Mouse (Mus musculus) urinary bladder, postnatal 25 days (tissue): ENCODE results near the gene Ahcy.
"Not testable (repeated sequence)": the region's sequence is repeated elsewhere in the genome, so short reads cannot be mapped to it uniquely, and the experiment has no call there.

ENCODE experiments used
- DNase-seq: peaks from one replicate; pipeline ENCODE4 v3.0.0; 2022; ENCODE audit warnings: low spot score

Gene Ahcy

DNA sequence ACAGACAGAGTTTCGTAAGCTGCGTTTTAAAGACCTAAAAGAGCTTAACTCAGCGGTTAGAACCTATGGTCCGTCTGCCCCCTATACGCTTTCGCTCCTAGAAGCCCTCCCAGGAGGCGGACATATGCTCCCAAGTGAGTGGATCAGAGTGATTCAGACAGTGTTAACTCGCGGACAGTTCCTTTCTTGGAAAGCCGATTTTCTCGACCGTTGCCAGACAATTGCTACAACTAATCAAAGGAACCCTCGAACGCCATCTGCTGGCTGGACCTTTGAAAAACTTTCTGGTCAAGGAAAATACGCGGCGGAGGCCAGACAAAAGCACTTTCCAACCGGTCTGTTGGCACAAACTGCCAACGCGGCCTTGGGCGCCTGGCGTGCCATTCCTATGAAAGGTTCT, 54.6 kb downstream of the Ahcy start:
- DNase-seq, result peak; percentile 87

DNA sequence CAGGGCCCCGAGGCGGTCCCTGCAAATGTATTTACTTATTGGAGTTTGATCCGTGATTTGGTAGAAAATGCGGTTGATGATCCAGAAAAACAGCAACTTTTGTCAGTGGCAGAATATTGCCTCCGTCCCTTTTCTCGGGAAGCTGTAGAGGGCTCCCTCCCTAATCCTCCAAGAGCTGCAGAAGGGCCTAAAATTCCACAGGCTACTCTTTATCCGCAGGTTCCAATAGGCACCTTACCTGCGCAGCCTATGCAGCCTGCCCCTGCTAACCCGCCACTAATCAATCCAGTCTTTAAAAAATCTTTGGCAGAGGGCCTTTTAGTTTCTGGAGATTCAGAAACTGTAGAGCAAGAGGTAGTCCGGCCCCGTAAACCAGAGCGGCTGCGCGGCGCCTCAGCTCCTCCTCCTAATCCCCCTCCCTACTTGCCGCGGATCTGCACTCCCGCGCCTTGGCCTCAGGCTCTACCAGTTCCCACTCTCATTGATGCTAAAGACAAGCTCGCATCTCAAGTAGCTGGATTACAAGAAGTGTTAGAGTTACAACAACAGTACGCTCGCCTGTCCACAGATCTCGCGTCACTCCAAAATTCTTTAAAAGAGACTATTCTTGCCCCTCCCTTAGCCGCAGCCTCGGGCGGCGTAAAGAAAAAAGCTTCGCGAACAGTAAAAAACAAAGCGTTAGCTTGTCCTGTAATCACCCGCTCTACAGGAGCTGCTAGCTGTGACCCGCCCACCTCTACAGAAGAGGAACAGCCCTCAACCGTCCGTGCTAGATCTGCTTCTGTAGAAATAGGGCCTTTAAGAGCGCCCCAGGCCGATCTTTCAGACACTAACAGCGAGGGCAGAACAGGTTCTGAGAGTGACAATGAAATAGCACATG, 55.3 kb downstream of the Ahcy start:
- peak; percentile 45 for DNase-seq

DNA sequence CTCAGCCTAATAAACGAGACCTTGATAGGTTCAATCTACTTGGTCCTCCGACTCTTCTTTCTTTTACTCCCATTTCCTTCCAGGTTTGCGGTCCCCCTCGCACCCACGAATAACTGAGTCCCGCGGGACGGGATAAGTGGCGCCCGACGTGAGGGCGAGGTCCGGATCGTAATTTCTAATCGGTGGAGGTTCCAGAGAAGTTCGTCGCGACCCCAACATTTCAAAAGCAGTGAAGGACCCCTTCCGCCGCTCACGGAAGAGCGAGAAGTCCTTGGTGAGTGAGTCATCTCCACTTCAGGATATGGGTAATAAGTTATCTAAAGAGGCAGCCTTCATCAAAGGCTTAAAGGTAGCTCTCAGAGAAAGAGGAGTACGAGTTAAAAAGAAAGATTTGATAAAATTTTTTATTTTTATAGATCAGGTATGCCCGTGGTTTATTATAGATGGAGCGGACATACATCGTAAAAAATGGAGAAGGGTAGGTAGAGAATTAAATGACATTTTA, 56.0 kb downstream of the Ahcy start, which contains the start of gene Gm14226:
Gm14226 (plus strand) TSS at position 16 of the 505 bp plus-strand sequence.
- DNase-seq, result not testable (repeated sequence)

DNA sequence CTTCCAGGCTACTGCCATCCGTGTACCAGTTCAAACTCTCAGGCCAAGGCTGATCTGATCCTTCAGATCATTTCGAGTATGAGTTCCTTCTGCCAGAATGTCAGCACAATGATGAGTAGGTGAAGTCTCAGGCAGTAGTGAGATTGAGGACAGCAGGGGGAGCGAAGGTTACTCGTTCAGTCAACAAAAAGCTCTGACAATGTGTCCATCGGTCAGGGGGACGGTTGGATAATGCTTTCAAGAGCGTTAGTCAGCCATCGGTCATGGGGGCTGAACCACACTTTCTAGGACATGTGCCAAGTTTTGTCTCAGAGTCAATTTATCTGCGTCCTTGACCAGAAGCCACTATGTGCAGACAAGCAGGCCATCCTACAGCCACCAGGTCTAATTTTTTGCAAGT, 57.5 kb downstream of the Ahcy start:
- DNase-seq, result not testable (repeated sequence)

DNA sequence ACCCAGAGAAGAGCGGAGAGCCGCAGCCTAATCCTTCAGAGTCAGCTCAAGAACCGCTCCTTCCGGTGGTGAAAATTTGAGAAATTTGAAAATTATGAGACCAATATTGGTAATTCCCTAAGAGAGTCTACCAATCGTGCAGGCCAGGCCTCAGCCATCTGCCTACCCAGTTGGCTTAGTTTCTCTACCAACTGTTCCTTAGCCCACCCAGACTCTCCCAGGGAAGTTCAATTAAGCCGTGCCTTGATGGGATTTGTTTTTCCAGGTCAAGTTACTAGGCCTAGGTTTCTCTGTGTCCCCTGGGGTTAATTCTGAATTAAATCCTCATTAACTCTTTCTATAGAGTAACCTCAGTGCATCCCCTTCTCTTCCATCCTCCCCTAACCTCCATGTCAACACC, 61.3 kb downstream of the Ahcy start:
- no peak for DNase-seq

DNA sequence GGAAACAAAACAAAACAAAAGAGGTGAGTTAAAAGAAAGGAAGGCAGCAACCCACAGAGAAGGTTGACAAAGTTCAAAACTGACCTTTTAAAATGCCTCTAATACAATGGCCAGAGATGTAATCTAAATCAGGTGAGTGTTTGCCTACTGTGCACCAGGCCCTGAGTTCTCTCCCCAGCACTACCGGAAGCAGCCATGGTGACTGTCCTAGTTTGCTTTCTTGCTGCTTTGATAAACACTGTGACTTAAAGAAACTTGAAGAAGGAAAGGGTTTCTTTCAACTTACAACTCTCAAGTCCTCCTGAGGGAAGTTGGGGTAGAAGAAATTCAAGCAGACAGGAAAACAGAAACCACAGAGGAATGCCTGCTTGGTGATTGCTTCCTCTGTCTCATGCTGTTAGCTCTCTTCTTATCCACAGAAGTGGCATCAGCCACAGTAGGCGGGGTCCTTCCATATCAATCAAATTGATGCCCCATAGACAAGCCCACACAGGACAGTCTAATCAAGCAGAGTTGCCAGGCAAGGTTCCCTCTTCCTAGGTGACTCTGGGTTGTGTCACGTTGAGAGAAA, 63.1 kb downstream of the Ahcy start:
- DNase-seq, result no peak
